Comparison of ENCODE assay signal across 19 mouse cellular contexts in genomic region chr1:89257945-89258344, GRCm38 (mm10).
DNase-seq lines count a peak whose midpoint lies in the region; ATAC-seq and TF ChIP-seq lines count a peak whose summit lies in the region.
"Had no signal": no experiment of that assay in that cellular context is flagged by ENCODE, and none has a peak within 500 bp of the region (broad histone marks: within the 10 kb centered on the region; RNA-seq: fewer than 3 reads in every experiment).

No protein-coding gene starts in this region.

- intact Hi-C loops in left cerebral cortex, postnatal 14 days (cut with DNase I): no loop called here

- no peaks in the 10 kb centered on the region for H3K27me3 ChIP-seq in hindbrain, embryonic 16.5 days (replicated peaks; ENCODE audit: control insufficient read depth, insufficient read depth, low read length)
- no peaks in the 10 kb centered on the region for H3K27me3 ChIP-seq in stomach, postnatal 0 days (ENCODE audit: control insufficient read depth, insufficient read depth, low read length)
- H3K27me3 ChIP-seq: liver, embryonic 12.5 days had no signal

- peak; percentile 13 for DNase-seq in embryo, embryonic 10.5 days (ENCODE audit: low spot score)
- DNase-seq in embryo, embryonic 11 days: no peak
- DNase-seq in left cerebral cortex, postnatal 14 days (ENCODE audit: low spot score in 2 of 2): peak; percentile 15 to 35
- DNase-seq in left cerebral cortex, adult 8-10 months (ENCODE audit: low spot score in 2 of 2): no peak
- DNase-seq in brain, adult 2 months (ENCODE audit: low read depth, low spot score): peak; percentile 43
- DNase-seq in cerebellum, postnatal 14 days: no peak
- no peak for DNase-seq in stomach, postnatal 0 days (ENCODE audit: low spot score)
- DNase-seq: cerebellum, adult 11 months; cerebellum, postnatal 36 days; heart, postnatal 10 days; kidney, adult 8-10 months; kidney, postnatal 36 days; right cerebral cortex, postnatal 4 days; thymus, postnatal 36 days had no signal

- H3K9ac ChIP-seq in hindbrain, embryonic 16.5 days (ENCODE audit: low read depth, low read length): no peak overlapping the region
- no peak overlapping the region for H3K9ac ChIP-seq in stomach, postnatal 0 days (ENCODE audit: low read length)
- H3K9ac ChIP-seq: liver, embryonic 12.5 days had no signal

- 46% methylated on average over 5 of the region's 5 CpGs for WGBS in hindbrain, embryonic 16.5 days
- 78% methylated on average over 5 of the region's 5 CpGs for WGBS in stomach, postnatal 0 days

- H3K36me3 ChIP-seq in hindbrain, embryonic 16.5 days (ENCODE audit: control insufficient read depth, insufficient read depth, low read length): no peaks in the 10 kb centered on the region
- H3K36me3 ChIP-seq in stomach, postnatal 0 days (ENCODE audit: control insufficient read depth, insufficient read depth, low read length): no peaks in the 10 kb centered on the region
- H3K36me3 ChIP-seq: heart, embryonic 10.5 days; liver, embryonic 12.5 days had no signal

- no peak overlapping the region for H3K4me2 ChIP-seq in hindbrain, embryonic 16.5 days (ENCODE audit: low read length)
- no peak overlapping the region for H3K4me2 ChIP-seq in stomach, postnatal 0 days (replicated peaks; ENCODE audit: low read depth)
- H3K4me2 ChIP-seq: liver, embryonic 12.5 days had no signal

- no peak for TF ChIP-seq CTCF in stomach, postnatal 0 days (IDR thresholded peaks at IDR 0.05; ENCODE audit: low read depth)

- H3K4me3 ChIP-seq in hindbrain, embryonic 16.5 days (ENCODE audit: low read length): no peak overlapping the region
- no peak overlapping the region for H3K4me3 ChIP-seq in stomach, postnatal 0 days (ENCODE audit: low read depth, low read length)
- H3K4me3 ChIP-seq: erythroblast, embryonic 14.5 days; heart, embryonic 10.5 days; liver, embryonic 12.5 days had no signal

- H3K27ac ChIP-seq in hindbrain, embryonic 16.5 days (ENCODE audit: low read depth, low read length): no peak overlapping the region
- H3K27ac ChIP-seq in stomach, postnatal 0 days (replicated peaks): no peak overlapping the region
- H3K27ac ChIP-seq: heart, embryonic 10.5 days; liver, embryonic 12.5 days had no signal

- 0 out of 2 replicates have a peak, but pooled peaks cover 3% of the 10 kb centered on the region for H3K9me3 ChIP-seq in hindbrain, embryonic 16.5 days (ENCODE audit: control insufficient read depth, low read length)
- no peaks in the 10 kb centered on the region for H3K9me3 ChIP-seq in stomach, postnatal 0 days (ENCODE audit: control insufficient read depth, low read length)
- H3K9me3 ChIP-seq: heart, embryonic 10.5 days; liver, embryonic 12.5 days had no signal

- TF ChIP-seq EP300 in stomach, postnatal 0 days (optimal IDR thresholded peaks at IDR 0.05): no peak

- no peaks in the 10 kb centered on the region; the same call in 1 of the 2 replicates for H3K4me1 ChIP-seq in hindbrain, embryonic 16.5 days (ENCODE audit: control insufficient read depth, insufficient read depth, low read depth, low read length)
- H3K4me1 ChIP-seq in stomach, postnatal 0 days (replicated peaks; ENCODE audit: control insufficient read depth, insufficient read depth): no peaks in the 10 kb centered on the region
- H3K4me1 ChIP-seq: liver, embryonic 12.5 days had no signal

- peak; percentile 76 for ATAC-seq in hindbrain, embryonic 16.5 days
- no peak for ATAC-seq in stomach, postnatal 0 days (ENCODE audit: low FRiP score, low TSS enrichment)
- ATAC-seq: inflammation-experienced regulatory T-cells, adult 6 months; liver, embryonic 12.5 days had no signal

Comparison
In these comparisons a context has a peak if more than half of its experiments do, and no peak if none do; other contexts are left out.
1. DNase-seq: peak in embryo, embryonic 10.5 days (single experiment), left cerebral cortex, postnatal 14 days (2 of 2) and brain, adult 2 months (single experiment); none in embryo, embryonic 11 days (single experiment), left cerebral cortex, adult 8-10 months (0 of 2), cerebellum, postnatal 14 days (0 of 2) and stomach, postnatal 0 days (single experiment).